Mouse (Mus musculus) G1E (cell line): ENCODE measurements around the gene Chd9. TPM values are rescaled to one million over a fixed set of nuclear protein-coding genes. Genes with fewer than 3 reads are reported as not detected.
"Not testable (repeated sequence)": the region's sequence is repeated elsewhere in the genome, so short reads cannot be mapped to it uniquely, and the experiment has no call there.

Experiments
- ATAC-seq: 2 replicates; pipeline ENCODE4 v1.8.0; 2016; ENCODE audit warnings: mild to moderate bottlenecking; ENCODE audit not compliant: insufficient number of reproducible peaks, poor library complexity, low FRiP score, severe bottlenecking; ENCODE audit errors: extremely low read depth
- DNase-seq: peaks from one replicate; pipeline ENCODE4 v3.0.0; 2012; ENCODE audit warnings: low spot score
- H3K27me3 ChIP-seq: 2 replicates; pipeline ENCODE4 v1.6.1; 2012; ENCODE audit warnings: mild to moderate bottlenecking, low read length, inconsistent platforms; ENCODE audit not compliant: insufficient read depth
- H3K36me3 ChIP-seq: replicated peaks from 2 replicates; pipeline ENCODE3; 2012; ENCODE audit warnings: mild to moderate bottlenecking, inconsistent platforms
- H3K4me1 ChIP-seq: 2 replicates; pipeline ENCODE4 v1.6.1; 2012; ENCODE audit warnings: low read depth, low read length, inconsistent platforms, mixed read lengths; ENCODE audit not compliant: insufficient read depth
- H3K4me3 ChIP-seq: 2 replicates; pipeline ENCODE4 v1.5.1; 2012; ENCODE audit warnings: low read depth, mild to moderate bottlenecking, inconsistent platforms, low read length, moderate library complexity, mixed read lengths
- H3K9me3 ChIP-seq: replicated peaks from 2 replicates; pipeline ENCODE4 v1.6.1; 2012; ENCODE audit warnings: inconsistent platforms
- CTCF ChIP-seq: IDR thresholded peaks from 2 replicates; pipeline ENCODE4 v1.5.1; 2012; ENCODE audit warnings: low read depth, low read length, inconsistent platforms, mixed read lengths
- GATA1 ChIP-seq: IDR thresholded peaks from 2 replicates; pipeline ENCODE4 v1.6.1; 2012; ENCODE audit warnings: borderline replicate concordance, low read length, inconsistent platforms, mixed read lengths
- GATA2 ChIP-seq: IDR thresholded peaks from 2 replicates; pipeline ENCODE4 v1.6.1; 2012; ENCODE audit warnings: low read depth, low read length, inconsistent platforms, borderline replicate concordance
- POLR2AphosphoS5 ChIP-seq: IDR thresholded peaks from 2 replicates; pipeline ENCODE4 v1.6.1; 2012; ENCODE audit warnings: low read depth, low read length, inconsistent platforms; ENCODE audit not compliant: insufficient replicate concordance
- TAL1 ChIP-seq: conservative IDR thresholded peaks from 2 replicates; pipeline ENCODE4 v1.6.1; 2012; ENCODE audit warnings: low read depth, low read length, inconsistent platforms, mixed read lengths
- polyA plus RNA-seq: library from polyadenylated mRNA; stranded (reverse); fragments of >175 nt; gene quantifications from 2 replicates; pipeline ENCODE4 v1.2.3, GENCODE M21; 2012
- total RNA-seq, 2 experiments: library from RNA; stranded (forward) in 1 of 2; stranded (reverse) in 1 of 2; fragments of 200-1000 nt in 1 of 2; fragments of >200 nt in 1 of 2; fragmentation: Nextera tagmentation in 1 of 2; gene quantifications; 2 replicates each; pipeline ENCODE4 v1.2.3; 2014 to 2017

The Chd9 gene
- total and polyA plus RNA-seq, 3 experiments = 2.0 to 85.3 (median 26.9) TPM

DNA sequence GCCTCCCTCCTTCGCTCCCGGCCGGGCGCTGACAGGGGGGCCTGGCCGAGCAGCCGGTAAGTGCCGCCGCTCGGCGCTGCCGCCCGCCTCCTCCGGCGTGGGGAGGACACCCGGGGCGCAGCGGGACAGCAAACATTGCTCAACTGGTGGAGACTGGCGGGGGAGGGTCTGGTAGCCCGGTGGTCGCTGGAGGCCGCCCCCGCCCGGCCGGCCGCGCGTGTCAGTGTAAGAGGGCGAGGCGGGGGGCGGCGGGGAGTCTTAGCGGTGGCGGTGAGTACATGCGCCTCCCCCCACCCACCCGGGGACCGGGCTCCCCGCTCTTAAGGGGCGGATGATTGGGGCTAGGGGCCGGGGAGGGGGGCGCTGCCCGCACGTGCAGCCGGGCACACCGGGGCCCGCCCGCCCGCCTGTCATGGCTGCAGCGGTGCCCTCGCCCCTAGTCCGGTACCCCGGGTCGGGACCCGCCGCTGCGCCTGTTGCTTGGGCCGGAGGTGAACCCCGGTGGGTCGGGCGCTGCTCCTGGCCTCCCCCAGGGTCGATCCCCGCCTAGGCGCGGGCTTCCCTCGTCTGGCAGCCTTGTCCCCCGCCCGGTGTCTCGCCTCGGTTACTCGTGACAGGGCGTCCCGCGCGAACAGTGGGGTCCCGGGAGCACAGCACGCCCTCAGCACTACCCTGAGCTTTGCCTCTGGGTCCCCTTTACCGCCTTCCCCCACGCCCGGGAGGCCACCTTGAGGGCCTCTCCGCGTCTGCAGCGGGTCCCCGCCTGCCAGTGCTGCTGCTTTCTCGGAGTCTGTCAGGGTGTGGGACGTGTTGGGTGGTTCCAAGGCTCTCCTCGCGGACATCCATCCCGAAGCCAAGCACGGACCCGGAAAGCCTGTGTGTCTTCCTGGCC lies 80.7 kb downstream of the Chd9 start:
- Histone ChIP-seq H3K36me3 (no peaks in the 10 kb centered on the region), H3K9me3 (no peaks in the 10 kb centered on the region), H3K4me3 (peak overlapping the region; percentile 83), H3K4me1 (peaks cover 15% of the 10 kb centered on the region), H3K27me3 (0 out of 2 replicates have a peak, but pooled peaks cover 2% of the 10 kb centered on the region)
- ATAC-seq = peak; percentile 55
- peak; percentile 66 for DNase-seq
- no peak for TF ChIP-seq GATA1
- TF ChIP-seq POLR2AphosphoS5 = no peak
- no peak for TF ChIP-seq CTCF
- no peak for TF ChIP-seq TAL1
- no peak for TF ChIP-seq GATA2

DNA sequence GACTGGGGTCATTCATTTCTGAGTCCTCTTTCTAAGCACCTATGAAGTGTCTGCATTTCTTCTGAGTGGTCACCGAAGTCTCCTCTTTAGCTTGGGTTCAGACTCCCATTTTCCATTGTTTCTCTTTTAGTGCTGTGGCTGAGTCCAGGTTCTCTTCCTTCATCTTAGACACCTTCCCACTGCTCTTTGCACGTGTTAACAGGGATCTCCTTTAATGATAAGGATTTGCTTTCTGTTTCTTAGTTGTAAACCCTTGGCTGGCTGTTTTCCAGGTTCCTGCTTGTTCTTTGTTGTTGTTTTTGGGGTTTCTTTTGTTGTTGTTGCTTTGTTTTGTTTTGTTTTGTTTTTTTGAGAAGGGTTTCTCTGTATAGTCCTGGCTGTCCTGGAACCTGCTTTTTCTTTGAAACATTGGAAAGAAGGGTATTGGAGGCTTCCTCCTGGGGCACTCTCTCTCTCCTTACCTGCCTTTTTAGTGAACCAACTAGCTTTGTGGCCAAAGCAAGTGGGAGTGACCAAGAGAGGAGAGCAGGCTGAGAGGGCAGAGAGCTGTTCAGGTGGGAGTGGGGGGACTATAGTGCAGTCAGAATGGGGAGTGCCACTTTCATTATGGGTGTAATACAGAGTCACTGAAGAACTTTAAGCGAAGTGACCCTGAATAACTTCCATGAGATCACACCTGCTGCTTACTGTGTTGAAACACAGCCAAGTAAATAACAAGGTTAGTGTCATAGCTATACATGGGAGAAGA lies 95.2 kb downstream of the Chd9 start:
- Histone ChIP-seq H3K4me3 (no peak overlapping the region), H3K4me1 (no peaks in the 10 kb centered on the region; the same call in 1 of the 2 replicates), H3K27me3 (no peaks in the 10 kb centered on the region), H3K9me3 (no peaks in the 10 kb centered on the region), H3K36me3 (peaks cover 20% of the 10 kb centered on the region)
- no peak for TF ChIP-seq TAL1
- no peak for TF ChIP-seq POLR2AphosphoS5
- TF ChIP-seq GATA1 = no peak
- ATAC-seq = no peak
- no peak for DNase-seq

DNA sequence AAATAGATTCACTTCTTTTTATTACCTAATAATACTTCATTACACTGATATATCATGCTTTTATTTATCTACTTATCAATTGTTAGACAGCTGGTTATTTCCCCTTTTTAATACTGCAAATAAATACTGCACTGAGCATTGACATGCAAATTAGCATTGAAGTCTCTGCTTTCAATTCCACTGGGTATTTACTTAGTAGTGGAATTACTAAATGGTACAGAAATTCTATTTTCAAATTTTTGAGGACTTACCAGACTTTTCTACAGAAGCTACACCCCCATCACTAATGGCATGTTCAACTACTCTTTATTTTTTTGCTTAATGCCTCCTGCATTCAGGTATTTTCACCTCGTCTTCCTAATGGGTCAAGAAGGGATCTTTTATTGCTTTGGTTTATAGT lies 100.3 kb downstream of the Chd9 start:
- peaks cover 24% of the 10 kb centered on the region for H3K36me3 ChIP-seq
- ATAC-seq = no peak

DNA sequence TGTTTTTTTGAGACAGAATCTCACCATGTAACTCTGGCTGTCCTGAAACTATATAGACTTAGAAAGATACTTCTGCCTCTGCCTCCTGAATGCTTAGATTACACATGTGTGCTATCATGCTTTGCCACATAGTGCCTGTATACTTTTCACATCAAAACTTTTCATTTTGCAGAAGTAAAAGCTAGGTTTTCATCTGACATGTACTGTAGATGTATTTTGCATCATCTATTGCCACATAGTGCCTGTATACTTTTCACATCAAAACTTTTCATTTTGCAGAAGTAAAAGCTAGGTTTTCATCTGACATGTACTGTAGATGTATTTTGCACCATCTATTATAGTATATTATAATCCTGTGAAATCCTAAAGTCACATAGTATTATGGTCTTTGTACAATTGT lies 102.0 kb downstream of the Chd9 start:
- H3K9me3 ChIP-seq, H3K4me3 ChIP-seq, ATAC-seq, H3K27me3 ChIP-seq, H3K4me1 ChIP-seq, DNase-seq: not testable (repeated sequence)
- H3K36me3 ChIP-seq = peaks cover 36% of the 10 kb centered on the region

More for the DNA sequence above, 100.3 kb downstream of the Chd9 start:
- Histone ChIP-seq H3K27me3 (no peaks in the 10 kb centered on the region), H3K4me3 (no peak overlapping the region), H3K9me3 (no peaks in the 10 kb centered on the region), H3K4me1 (no peaks in the 10 kb centered on the region)
- TF ChIP-seq TAL1 (no peak), GATA1 (no peak), GATA2 (no peak), CTCF (no peak), POLR2AphosphoS5 (no peak)
- no peak for DNase-seq

DNA sequence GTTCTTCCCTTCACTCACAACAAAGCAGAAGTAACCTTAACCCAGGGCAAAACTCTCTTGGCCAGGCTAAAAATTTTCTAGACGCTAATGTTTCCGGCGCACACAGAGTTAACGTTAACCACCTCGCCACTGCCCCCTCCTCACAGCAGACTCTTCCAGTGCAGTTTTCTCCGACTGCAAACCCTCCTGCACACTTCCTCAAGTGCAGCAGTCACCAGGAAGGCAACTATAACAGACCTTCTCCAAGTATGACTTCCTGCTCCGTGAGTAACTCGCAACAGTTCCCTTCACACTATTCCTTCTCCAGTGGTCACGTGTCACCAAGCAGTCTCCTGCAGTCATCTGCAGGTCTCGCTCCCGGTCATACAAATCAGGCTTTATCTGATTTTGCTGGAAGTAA lies 104.8 kb downstream of the Chd9 start:
- no peak for ATAC-seq
- H3K9me3 ChIP-seq = no peaks in the 10 kb centered on the region

DNA sequence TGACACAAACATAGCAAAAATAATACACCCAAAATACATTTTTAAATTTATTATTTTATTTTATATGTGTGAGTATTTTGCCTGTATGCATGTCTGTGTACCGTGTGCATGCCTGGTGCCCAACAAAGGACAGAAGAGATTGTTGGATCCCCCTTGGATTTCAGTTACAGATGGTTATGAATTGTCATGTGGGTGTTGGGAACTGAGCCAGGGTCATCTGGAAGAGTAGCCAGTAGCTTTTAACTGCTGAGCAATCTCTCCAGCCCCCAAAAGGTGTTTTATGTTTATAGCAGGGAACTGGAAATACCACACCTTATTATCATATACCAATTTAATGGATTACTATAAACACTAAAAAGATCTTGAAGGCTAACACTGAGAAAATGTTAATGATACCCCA lies 106.6 kb downstream of the Chd9 start:
- TF ChIP-seq GATA1 (no peak), TAL1 (no peak), CTCF (no peak), GATA2 (no peak), POLR2AphosphoS5 (no peak)
- H3K4me3 ChIP-seq = no peak overlapping the region
- peaks cover 53% of the 10 kb centered on the region for H3K36me3 ChIP-seq
- DNase-seq (no peak), ATAC-seq (no peak)
- H3K27me3 ChIP-seq = no peaks in the 10 kb centered on the region
- peaks cover 7% of the 10 kb centered on the region for H3K4me1 ChIP-seq
- H3K9me3 ChIP-seq = no peaks in the 10 kb centered on the region

More for the DNA sequence above, 104.8 kb downstream of the Chd9 start:
- no peak for TF ChIP-seq GATA1
- no peak for TF ChIP-seq CTCF
- no peak for TF ChIP-seq GATA2
- no peak for TF ChIP-seq TAL1
- TF ChIP-seq POLR2AphosphoS5 = no peak
- Histone ChIP-seq H3K4me1 (no peaks in the 10 kb centered on the region), H3K36me3 (peaks cover 46% of the 10 kb centered on the region), H3K4me3 (no peak overlapping the region), H3K27me3 (no peaks in the 10 kb centered on the region)
- DNase-seq = no peak
